Mouse (Mus musculus): ENCODE results near the gene Bbs12. TPM values are rescaled to one million over a fixed set of nuclear protein-coding genes. Genes with fewer than 3 reads are reported as not detected.

Gene Bbs12
- 8.5 and 8.7 TPM in 2 replicates for polyA plus RNA-seq (2015; fragmentation: Nextera tagmentation; extraction: Ambion mirVana)

- peak within 1 kb of the TSS; percentile 75 for H3K9ac ChIP-seq
- peaks cover 14% of the 10 kb centered on the region for H3K4me1 ChIP-seq
- no peaks in the 10 kb centered on the region for H3K27me3 ChIP-seq
- H3K27ac ChIP-seq, result peak within 1 kb of the TSS; percentile 79
- no peaks in the 10 kb centered on the region for H3K36me3 ChIP-seq
- under 1% methylated on average over 54 of the region's 54 CpGs for WGBS
- peak within 1 kb of the TSS; percentile 75 for H3K4me2 ChIP-seq
- peak; percentile 100 for ATAC-seq (replicated peaks; ENCODE audit: low FRiP score)
- H3K4me3 ChIP-seq (replicated peaks), result peak within 1 kb of the TSS; percentile 88
- H3K9me3 ChIP-seq (replicated peaks), result no peaks in the 10 kb centered on the region
These were observed at the start of gene Bbs12, which contains the start of gene Cetn4 for GRCm38 (mm10) chr3:37312370-37312941. Gene Bbs12 (plus strand): TSS chr3:37312554. Gene Cetn4 (minus strand): TSS chr3:37312708.

- Histone ChIP-seq H3K27ac (no peak overlapping the region), H3K4me3 (replicated peaks) (no peak overlapping the region), H3K9ac (no peak overlapping the region), H3K9me3 (replicated peaks) (no peaks in the 10 kb centered on the region), H3K4me1 (no peaks in the 10 kb centered on the region), H3K36me3 (no peaks in the 10 kb centered on the region), H3K27me3 (no peaks in the 10 kb centered on the region), H3K4me2 (no peak overlapping the region)
- ATAC-seq (replicated peaks; ENCODE audit: low FRiP score), result no peak
- 58% methylated on average over 11 of the region's 11 CpGs for WGBS
These were observed 44.0 kb upstream of the Bbs12 start for GRCm38 (mm10) chr3:37268338-37268737.

GRCm38 (mm10) chr3:37269926-37270325 lies 42.4 kb upstream of the Bbs12 start:
- no peak overlapping the region for H3K4me2 ChIP-seq
- H3K9me3 ChIP-seq (replicated peaks), result no peaks in the 10 kb centered on the region
- WGBS, result 61% methylated on average over 4 of the region's 4 CpGs
- no peak for ATAC-seq (replicated peaks; ENCODE audit: low FRiP score)
- H3K36me3 ChIP-seq, result no peaks in the 10 kb centered on the region
- H3K27ac ChIP-seq, result no peak overlapping the region
- no peak overlapping the region for H3K4me3 ChIP-seq (replicated peaks)
- no peak overlapping the region for H3K9ac ChIP-seq
- H3K4me1 ChIP-seq, result no peaks in the 10 kb centered on the region
- H3K27me3 ChIP-seq, result no peaks in the 10 kb centered on the region

GRCm38 (mm10) chr3:37271209-37271608 lies 41.1 kb upstream of the Bbs12 start:
- Histone ChIP-seq H3K4me3 (replicated peaks) (no peak overlapping the region), H3K27me3 (no peaks in the 10 kb centered on the region), H3K9ac (no peak overlapping the region), H3K27ac (no peak overlapping the region), H3K36me3 (no peaks in the 10 kb centered on the region), H3K9me3 (replicated peaks) (no peaks in the 10 kb centered on the region), H3K4me2 (no peak overlapping the region), H3K4me1 (no peaks in the 10 kb centered on the region)
- no peak for ATAC-seq (replicated peaks; ENCODE audit: low FRiP score)
- 4% methylated on average over 1 of the region's 1 CpGs for WGBS

DNA sequence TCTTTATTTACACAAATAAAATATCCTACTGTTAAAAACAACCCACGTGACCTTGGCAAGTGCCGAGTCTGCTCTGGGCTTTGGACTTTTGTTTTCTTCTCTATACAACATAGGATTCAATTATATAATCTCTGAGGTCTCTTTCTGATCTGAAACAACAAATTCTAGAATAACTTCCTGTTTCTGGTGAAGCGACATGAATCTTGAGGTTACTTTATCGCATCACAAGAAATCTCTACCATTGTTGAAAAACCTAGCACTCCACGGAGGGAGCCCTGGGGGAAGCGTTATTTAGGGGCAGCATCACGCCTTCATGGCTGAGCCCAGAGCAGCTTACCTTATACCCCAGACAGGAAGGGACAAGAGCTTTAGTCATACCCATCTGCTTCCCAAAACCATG lies 39.3 kb upstream of the Bbs12 start:
- ATAC-seq (replicated peaks; ENCODE audit: low FRiP score), result no peak
- Histone ChIP-seq H3K4me1 (no peaks in the 10 kb centered on the region), H3K9ac (no peak overlapping the region), H3K27ac (no peak overlapping the region), H3K4me3 (replicated peaks) (no peak overlapping the region), H3K9me3 (replicated peaks) (no peaks in the 10 kb centered on the region), H3K36me3 (no peaks in the 10 kb centered on the region), H3K27me3 (no peaks in the 10 kb centered on the region), H3K4me2 (no peak overlapping the region)
- WGBS, result 79% methylated on average over 7 of the region's 7 CpGs

DNA sequence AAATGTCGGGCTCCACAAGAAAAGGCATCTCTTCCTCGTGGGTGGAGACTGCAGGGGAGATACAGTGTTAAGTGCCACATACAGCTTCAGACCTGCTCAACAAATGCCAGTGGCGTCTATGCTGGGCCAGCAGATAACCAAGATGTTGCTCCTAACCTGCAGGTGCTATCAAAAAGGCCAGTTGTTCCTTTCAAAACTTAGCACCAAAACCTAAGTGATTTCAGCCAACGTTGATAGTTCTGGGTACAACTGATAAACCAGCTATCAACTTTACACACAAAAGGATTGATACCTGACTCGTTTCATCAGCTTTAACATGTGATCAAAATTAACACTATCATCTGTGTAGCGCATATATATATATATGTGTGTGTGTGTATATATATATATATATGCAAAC lies 37.7 kb upstream of the Bbs12 start:
- no peaks in the 10 kb centered on the region for H3K36me3 ChIP-seq
- no peak overlapping the region for H3K9ac ChIP-seq
- H3K27me3 ChIP-seq, result no peaks in the 10 kb centered on the region
- H3K9me3 ChIP-seq (replicated peaks), result no peaks in the 10 kb centered on the region
- H3K4me3 ChIP-seq (replicated peaks), result no peak overlapping the region
- ATAC-seq (replicated peaks; ENCODE audit: low FRiP score), result no peak
- H3K4me1 ChIP-seq, result no peaks in the 10 kb centered on the region
- no peak overlapping the region for H3K4me2 ChIP-seq
- 80% methylated on average over 6 of the region's 6 CpGs for WGBS
- no peak overlapping the region for H3K27ac ChIP-seq

- WGBS, result 96% methylated on average over 1 of the region's 1 CpGs
- Histone ChIP-seq H3K27ac (no peak overlapping the region), H3K4me3 (replicated peaks) (no peak overlapping the region), H3K9me3 (replicated peaks) (no peaks in the 10 kb centered on the region), H3K36me3 (no peaks in the 10 kb centered on the region), H3K4me2 (no peak overlapping the region), H3K4me1 (no peaks in the 10 kb centered on the region), H3K27me3 (no peaks in the 10 kb centered on the region), H3K9ac (no peak overlapping the region)
- ATAC-seq (replicated peaks; ENCODE audit: low FRiP score), result no peak
These were observed 32.1 kb upstream of the Bbs12 start for GRCm38 (mm10) chr3:37280221-37280620.

DNA sequence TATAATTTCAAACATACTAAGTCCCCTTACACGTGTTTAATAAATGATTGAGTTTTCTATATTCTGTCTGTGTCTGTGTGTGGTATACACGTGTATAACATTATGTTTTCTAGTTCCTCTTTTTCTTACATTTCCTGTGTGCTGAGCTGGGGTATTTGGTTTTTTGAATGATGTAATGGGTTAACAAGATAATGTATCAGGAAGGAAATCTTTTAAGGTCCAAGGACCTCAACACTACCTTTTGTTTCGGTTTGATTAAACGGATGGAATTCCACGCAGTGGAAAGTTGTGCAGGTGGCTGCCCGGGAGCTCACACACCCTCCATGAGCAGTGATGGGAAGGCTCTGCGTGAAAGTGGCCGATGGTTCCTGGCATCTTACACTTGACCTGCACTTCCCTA lies 31.5 kb upstream of the Bbs12 start:
- WGBS, result 66% methylated on average over 8 of the region's 8 CpGs
- H3K4me2 ChIP-seq, result no peak overlapping the region
- no peak overlapping the region for H3K4me3 ChIP-seq (replicated peaks)
- no peak overlapping the region for H3K27ac ChIP-seq
- no peaks in the 10 kb centered on the region for H3K27me3 ChIP-seq
- no peaks in the 10 kb centered on the region for H3K9me3 ChIP-seq (replicated peaks)
- ATAC-seq (replicated peaks; ENCODE audit: low FRiP score), result no peak
- H3K9ac ChIP-seq, result no peak overlapping the region
- no peaks in the 10 kb centered on the region for H3K36me3 ChIP-seq
- H3K4me1 ChIP-seq, result no peaks in the 10 kb centered on the region

DNA sequence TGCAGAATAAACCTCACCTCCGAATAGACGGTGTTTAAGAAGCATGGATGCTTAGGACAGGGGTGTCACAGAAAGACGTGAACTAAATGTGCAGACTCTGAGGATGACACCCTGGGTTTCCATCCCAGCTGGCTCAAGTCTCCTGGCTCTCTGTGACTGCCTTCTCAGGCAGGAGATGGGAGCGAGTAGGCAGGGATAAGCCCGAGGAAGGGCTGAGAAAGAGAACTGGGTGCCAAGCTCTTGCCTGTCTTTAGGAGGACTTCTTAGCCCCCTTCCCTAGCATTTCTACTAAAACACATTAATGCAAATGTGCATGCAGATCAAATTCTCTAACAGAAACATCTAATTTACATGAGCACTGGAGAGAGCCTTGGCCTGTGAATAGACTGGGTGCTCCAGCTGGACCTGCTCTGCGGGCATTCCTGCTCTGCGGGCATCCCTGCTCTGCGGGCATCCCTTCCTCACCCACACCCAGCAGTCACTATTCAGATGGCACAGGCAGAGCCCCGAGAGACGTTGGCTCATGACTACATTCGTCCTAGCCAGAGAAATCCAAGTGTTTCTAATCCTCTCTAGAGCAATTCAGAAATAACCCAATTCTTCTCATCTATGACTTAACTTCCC lies 29.9 kb upstream of the Bbs12 start:
- H3K4me3 ChIP-seq (replicated peaks), result no peak overlapping the region
- no peaks in the 10 kb centered on the region for H3K27me3 ChIP-seq
- H3K9ac ChIP-seq, result no peak overlapping the region
- H3K4me1 ChIP-seq, result no peaks in the 10 kb centered on the region
- no peak overlapping the region for H3K4me2 ChIP-seq
- ATAC-seq (replicated peaks; ENCODE audit: low FRiP score), result no peak
- H3K36me3 ChIP-seq, result no peaks in the 10 kb centered on the region
- no peaks in the 10 kb centered on the region for H3K9me3 ChIP-seq (replicated peaks)
- WGBS, result 88% methylated on average over 11 of the region's 11 CpGs
- no peak overlapping the region for H3K27ac ChIP-seq

DNA sequence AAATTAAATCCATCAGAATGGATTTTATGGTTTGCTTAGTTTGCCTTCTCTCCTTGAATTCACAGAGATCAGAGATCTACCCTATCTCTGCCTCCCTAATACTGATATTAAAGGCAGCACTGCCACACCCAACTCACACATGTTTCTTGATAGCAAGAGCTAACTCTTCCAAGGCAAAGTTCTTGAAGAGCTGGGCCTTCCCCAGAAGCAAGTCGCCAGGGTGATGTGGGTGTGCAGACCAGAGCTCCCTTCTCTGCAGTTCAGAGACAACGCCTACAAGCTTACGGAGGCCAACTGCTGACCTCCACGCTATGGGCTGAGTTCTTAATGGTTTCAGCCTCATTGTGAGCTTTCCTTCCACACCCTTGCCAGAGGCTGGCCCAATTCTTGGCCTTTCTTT lies 29.1 kb upstream of the Bbs12 start:
- Histone ChIP-seq H3K9ac (no peak overlapping the region), H3K4me1 (no peaks in the 10 kb centered on the region), H3K27me3 (no peaks in the 10 kb centered on the region), H3K36me3 (no peaks in the 10 kb centered on the region), H3K4me2 (no peak overlapping the region), H3K27ac (no peak overlapping the region), H3K9me3 (replicated peaks) (no peaks in the 10 kb centered on the region), H3K4me3 (replicated peaks) (no peak overlapping the region)
- WGBS, result 79% methylated on average over 4 of the region's 4 CpGs
- no peak for ATAC-seq (replicated peaks; ENCODE audit: low FRiP score)

DNA sequence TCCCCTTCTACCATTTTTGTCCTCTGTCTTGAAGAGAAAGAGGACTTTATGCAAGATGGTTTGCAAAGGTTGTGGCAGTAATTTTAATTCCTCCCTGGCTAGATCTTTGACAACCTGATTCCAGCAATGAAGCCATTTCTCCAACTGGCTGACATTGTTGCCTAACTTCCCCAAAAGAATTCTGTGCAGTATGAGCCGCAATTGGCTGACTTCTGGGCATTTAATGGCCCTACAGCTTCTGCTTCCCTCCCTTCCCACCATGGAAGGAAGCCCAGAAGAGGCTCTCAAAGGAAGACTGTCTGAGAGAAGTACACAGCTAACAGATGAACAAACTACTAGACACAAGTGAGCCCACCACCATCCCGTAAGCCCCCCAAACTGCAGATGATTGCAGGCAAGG lies 23.1 kb upstream of the Bbs12 start:
- Histone ChIP-seq H3K27me3 (no peaks in the 10 kb centered on the region), H3K36me3 (no peaks in the 10 kb centered on the region), H3K27ac (no peak overlapping the region), H3K9ac (no peak overlapping the region), H3K4me2 (no peak overlapping the region), H3K9me3 (replicated peaks) (no peaks in the 10 kb centered on the region), H3K4me1 (no peaks in the 10 kb centered on the region), H3K4me3 (replicated peaks) (no peak overlapping the region)
- no peak for ATAC-seq (replicated peaks; ENCODE audit: low FRiP score)
- WGBS, result 90% methylated on average over 2 of the region's 2 CpGs

DNA sequence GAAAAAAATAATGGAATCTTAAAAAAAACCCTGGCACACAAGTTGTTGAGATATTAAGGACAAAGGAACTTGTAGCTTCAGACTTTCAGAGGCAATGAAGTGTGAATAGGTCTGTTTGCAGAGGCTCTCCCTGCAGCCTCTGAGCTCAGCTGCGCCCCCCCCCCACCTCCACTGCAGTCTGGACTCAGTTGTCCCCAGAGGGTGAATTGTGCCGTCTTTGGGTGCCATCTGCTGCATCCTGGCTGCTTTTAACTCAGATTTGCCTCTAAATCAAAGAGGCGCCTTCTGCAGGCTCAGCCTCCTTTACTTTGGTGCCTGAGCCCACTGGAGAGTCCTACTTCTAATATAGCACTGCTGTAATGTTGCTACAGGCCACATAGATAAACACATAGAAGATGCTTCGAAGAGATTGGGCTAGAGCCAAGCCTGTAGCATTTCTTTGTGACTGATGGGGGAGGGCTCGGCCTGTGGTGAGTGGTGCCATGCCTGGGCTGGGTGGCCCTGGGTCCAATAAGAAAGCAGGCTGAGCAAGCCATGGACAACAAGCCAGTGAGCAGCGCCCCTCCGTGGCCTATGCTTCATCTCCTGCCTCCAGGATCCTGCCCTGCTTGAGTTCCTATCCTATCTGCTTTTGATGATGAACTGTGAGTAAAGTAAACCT lies 21.3 kb upstream of the Bbs12 start:
- Histone ChIP-seq H3K27me3 (no peaks in the 10 kb centered on the region), H3K4me2 (no peak overlapping the region), H3K36me3 (no peaks in the 10 kb centered on the region), H3K4me1 (no peaks in the 10 kb centered on the region), H3K4me3 (replicated peaks) (no peak overlapping the region), H3K9ac (no peak overlapping the region), H3K9me3 (replicated peaks) (no peaks in the 10 kb centered on the region), H3K27ac (no peak overlapping the region)
- WGBS, result 67% methylated on average over 7 of the region's 7 CpGs
- no peak for ATAC-seq (replicated peaks; ENCODE audit: low FRiP score)
